Mouse (Mus musculus): ENCODE measurements around the gene Aco1. TPM values are rescaled to one million over a fixed set of nuclear protein-coding genes. Genes with fewer than 3 reads are reported as not detected.

Aco1 gene
- total RNA-seq, 2 experiments from 2014 or later, result 34.6 to 37.2 TPM

DNA sequence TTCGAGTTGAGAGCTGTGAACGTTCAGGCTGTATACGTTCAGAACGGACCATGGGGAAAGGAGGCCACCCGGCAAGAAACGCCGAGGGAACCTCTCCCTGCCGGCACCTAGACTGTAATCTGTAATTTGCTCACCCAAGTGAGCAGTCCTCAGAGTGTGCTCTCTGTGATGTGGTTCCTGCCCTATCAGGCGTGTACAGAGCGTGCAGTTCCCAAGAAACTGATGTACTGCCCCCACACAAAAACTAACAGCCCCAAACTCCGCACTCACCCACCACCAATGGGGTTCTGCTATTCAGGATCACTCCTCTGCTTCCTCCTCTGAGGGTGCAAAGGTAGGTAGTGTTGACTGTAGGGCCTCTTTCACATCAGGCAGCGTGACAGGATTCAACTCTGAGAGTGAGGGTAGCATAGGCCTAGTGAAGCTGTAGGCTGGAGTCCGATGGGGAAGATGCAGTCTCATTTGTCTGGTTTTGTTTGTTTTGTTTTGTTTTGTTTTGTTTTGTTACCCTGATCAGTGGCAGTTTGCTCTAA lies 12.7 kb downstream of the Aco1 start:
- no peak for DNase-seq (ENCODE audit: low spot score in 2 of 2)
- intact Hi-C loops (cut with DNase I), result no loop called here

GRCm38 (mm10) chr4:40156153-40156552 lies 13.3 kb downstream of the Aco1 start:
- no peak for DNase-seq (ENCODE audit: low spot score in 2 of 2)
- intact Hi-C loops (cut with DNase I), result no loop called here

DNA sequence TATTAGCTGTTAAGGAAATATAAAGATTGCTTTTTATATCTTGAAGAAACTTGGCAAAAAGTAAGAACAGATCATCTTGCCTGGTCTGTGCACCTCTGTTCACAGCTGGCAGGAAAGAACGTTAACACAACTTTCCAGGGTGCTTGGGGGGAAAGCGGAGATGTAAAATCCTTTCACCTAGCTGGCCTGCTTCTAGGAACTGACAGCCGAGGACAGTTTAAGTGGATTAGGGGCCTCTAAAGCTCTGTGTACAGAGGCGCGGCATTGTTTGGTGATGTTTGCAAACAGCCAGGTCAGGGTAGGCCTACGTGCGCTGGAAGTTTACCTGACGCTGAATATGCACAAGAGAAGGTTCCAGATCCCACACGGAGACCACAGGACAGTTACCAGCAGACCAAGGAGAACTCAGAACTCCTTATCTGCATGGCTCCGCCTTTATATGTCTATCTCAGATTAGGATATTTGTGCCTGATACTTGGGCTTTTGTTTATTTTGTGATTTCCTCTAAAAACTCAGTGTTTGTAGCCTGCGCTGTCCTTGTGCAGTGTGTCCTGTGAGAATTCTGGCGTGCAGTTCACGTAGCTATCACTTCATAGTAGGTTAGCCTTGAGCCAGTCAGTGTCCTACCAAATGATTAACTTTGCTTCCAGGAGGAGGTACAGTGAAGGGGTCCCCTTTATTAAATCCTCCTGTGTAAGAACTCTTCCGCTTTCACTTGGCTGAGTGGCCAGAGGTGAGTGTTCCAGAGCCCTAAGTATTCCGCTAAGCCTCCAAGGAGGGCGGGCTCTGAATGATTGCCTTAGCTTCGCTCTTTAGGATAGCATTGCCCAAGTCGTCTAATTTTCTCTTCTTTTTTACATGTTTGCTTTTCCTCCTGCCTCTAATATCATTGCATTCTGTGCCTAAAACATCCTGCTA lies 14.0 kb downstream of the Aco1 start:
- intact Hi-C loops (cut with DNase I), result no loop called here
- no peak for DNase-seq (ENCODE audit: low spot score in 2 of 2)

GRCm38 (mm10) chr4:40157500-40158223 lies 14.8 kb downstream of the Aco1 start:
- no peak for DNase-seq (ENCODE audit: low spot score in 2 of 2)
- intact Hi-C loops (cut with DNase I), result no loop called here

GRCm38 (mm10) chr4:40158224-40158540 lies 15.3 kb downstream of the Aco1 start:
- intact Hi-C loops (cut with DNase I), result no loop called here
- no peak for DNase-seq (ENCODE audit: low spot score in 2 of 2)

DNA sequence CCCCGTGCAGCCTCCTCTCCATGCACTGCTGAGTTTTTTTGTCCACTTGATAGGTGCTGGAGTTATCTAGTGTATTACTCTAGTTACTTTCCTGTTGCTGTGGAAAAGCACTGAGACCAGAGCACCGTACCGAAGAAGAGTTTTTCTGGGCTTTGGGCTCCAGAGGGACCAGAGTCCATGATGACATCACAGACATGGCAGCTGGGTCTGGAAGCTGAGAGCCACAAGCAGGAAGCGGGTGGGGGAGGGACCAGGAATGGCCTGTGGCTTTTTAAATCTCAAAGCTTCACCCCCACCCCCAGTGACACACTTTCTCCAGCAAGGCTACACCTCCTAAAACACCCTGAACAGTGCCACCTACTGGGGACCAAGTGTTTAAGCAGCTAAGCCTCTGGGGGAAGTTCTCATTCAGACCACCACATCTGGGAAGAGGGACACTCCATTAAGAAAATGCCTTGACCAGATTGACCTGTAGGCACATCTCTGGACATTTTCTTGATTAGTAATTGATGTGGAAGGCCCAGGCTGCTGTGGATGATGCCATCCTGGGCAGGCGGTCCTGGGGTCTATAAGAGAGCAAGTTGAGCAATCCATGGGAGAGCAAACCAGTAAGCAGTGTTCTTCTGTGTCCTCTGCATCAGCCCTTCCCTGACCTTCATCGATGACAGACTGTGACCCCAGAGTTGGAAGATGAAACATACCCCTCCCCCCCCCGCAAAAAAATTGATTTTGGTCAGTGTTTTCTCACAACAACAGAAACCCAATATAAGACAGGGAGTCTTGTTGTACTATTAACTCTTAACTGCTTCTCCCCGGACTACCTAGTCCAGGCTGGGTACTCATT lies 17.9 kb downstream of the Aco1 start:
- intact Hi-C loops (cut with DNase I), result no loop called here
- no peak for DNase-seq (ENCODE audit: low spot score in 2 of 2)

DNA sequence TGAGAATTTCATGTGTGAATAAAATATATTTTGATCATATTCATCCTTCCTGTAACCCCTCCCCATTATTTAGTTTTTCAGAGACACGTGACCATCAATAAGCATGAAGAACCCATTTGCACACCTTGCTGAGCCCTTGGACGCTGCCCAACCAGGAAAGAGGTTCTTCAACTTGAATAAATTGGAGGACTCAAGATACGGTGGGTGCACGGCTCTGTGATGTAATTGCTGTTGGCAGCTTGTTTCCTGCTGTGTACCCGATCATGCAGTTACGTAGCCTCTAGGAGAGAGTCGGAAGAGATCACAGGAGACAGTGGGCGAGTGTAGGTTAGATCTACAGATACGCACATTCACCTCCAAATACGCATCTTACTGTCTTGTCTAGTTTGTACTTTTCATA lies 20.8 kb downstream of the Aco1 start:
- no peak for DNase-seq (ENCODE audit: low spot score in 2 of 2)
- intact Hi-C loops (cut with DNase I), result no loop called here

DNA sequence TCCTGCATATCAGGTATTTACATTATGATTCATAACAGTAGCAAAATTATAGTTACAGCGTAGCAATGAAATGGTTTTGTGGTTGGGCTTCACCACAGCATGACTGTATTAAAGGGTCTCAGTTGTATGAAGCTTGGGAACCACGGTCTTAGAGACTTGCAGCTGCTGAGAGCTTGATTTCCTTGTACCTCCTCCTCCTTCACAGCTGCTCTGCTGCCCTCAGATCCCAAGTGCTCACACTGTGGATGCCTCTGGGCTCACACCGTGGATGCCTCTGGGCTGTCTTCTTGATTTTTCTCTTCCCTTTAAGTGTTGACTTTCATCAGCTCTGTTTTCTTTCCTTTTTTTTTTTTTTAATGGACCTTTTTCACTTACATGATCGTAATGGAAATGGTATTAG lies 28.6 kb downstream of the Aco1 start:
- intact Hi-C loops (cut with DNase I), result no loop called here
- DNase-seq (ENCODE audit: low spot score in 2 of 2), result no peak

GRCm38 (mm10) chr4:40172336-40172735 lies 29.5 kb downstream of the Aco1 start:
- DNase-seq (ENCODE audit: low spot score in 2 of 2), result no peak
- intact Hi-C loops (cut with DNase I), result no loop called here

DNA sequence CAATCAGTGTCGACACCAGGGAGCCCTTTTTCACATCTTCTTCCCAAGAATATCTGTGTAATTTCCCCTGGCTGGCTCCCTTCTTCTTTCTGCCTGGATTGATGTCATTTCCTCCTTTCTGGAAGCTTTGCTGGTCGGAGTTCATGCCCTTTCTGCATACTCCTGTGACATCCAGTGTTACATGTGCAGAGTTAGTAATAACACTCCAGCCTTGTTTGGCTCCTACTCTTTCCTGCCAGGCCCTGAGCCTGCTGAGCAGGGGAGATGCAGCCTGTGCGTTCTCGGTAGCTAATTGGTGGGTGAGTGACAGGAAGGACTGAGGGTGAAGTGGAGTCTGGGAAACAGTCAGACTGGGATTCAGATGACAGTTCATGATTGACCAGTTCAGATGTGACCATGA lies 31.4 kb downstream of the Aco1 start:
- intact Hi-C loops (cut with DNase I), result no loop called here
- no peak for DNase-seq (ENCODE audit: low spot score in 2 of 2)

DNA sequence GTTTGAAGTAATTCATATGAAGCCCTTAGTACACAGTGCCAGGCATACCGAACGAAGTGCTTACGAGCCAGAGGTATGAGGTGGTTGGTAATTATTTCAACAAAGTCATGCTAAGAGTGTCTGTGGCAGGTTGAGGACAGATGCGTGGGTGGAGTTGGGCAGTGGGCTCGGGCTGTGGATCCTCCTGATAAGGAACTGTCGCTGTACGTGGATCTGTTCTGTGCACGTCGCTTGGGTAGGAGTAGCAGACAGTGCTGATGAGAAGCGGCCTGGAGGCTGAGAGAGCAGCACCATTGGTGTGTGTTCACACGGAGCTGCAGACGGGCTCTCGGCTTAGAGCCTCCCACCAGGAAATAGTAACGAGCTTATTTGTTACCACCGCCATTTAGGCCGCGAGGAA lies 35.7 kb downstream of the Aco1 start:
- intact Hi-C loops (cut with DNase I), result no loop called here
- no peak for DNase-seq (ENCODE audit: low spot score in 2 of 2)

DNA sequence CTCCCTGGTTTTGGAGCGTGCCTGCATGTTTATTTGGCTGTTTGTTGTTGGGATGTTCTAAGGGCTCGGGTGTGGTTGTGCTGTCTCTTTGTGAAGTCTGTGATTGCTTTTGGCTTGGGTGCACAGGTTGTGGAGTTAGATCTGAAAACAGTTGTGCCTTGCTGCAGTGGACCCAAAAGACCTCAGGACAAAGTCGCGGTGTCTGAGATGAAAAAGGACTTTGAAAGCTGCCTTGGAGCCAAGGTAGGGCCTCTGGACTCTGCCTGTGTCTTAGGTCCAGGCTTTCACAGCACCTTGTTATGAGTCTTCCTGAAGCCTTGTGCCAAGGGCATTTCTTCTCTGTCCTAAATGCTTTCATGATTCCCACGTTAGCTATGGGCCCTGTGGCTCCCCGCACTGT lies 37.2 kb downstream of the Aco1 start:
- no peak for DNase-seq (ENCODE audit: low spot score in 2 of 2)
- intact Hi-C loops (cut with DNase I), result loop anchor here (5.0 kb wide), 2 partner anchors 87 to 107 kb away; partner anchors contain the start of genes Smim27 and Topors

DNA sequence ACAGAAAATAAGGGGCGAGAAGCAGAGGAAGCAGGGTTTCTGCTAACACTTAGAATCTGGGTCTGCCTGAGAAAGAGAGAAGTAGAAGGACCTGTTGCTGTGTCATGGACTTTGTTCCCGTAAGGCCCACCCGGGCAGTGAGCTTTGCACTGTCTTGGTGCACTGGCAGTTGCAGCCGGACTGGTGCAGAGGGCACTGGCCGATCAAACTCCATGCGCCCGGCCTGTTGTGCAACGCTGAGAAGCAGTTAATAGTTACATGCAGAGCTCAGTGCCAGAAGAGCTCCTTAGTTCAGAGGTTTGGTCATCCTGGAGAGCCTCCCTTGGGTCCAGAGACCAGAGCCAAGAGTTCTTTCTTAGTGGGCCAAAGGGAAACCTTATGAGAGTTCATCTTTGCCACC lies 38.8 kb downstream of the Aco1 start:
- intact Hi-C loops (cut with DNase I), result loop anchor here (5.0 kb wide), 2 partner anchors 86 to 106 kb away; partner anchors contain the start of genes Smim27 and Topors
- no peak for DNase-seq (ENCODE audit: low spot score in 2 of 2)

- peak; percentile 75 to 79 for DNase-seq (ENCODE audit: low spot score in 2 of 2)
- intact Hi-C loops (cut with DNase I), result loop anchor here (5.0 kb wide), 2 partner anchors 85 to 105 kb away; partner anchors contain the start of genes Smim27 and Topors
Measured at GRCm38 (mm10) chr4:40182651-40183320, 39.9 kb downstream of the Aco1 start.

- intact Hi-C loops (cut with DNase I), result loop anchor here (5.0 kb wide), 2 partner anchors 84 to 104 kb away; partner anchors contain the start of genes Smim27 and Topors
Measured at GRCm38 (mm10) chr4:40183781-40184180, 40.9 kb downstream of the Aco1 start.

DNA sequence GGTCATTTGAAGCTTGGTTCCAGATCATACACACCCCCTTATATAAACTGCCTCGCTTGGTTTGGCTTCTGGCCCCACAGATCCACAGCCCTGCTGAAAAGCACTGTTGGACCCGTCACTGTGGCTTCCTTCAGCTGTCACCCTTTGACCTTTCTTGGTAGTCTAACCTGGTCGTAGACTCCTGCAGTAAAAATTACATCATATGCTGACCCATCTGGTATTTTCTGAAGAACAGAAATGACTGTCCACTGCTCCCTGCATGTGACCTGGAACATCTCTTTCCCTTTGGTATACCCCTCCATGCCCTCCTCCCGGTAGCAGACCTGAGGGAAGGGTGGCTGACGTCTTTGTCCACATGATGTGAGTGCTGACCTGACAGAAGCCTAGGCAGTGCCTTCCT lies 41.6 kb downstream of the Aco1 start:
- DNase-seq (ENCODE audit: low spot score in 2 of 2), result no peak
- intact Hi-C loops (cut with DNase I), result loop anchor here (5.0 kb wide), 2 partner anchors 83 to 103 kb away; partner anchors contain the start of genes Smim27 and Topors

More at GRCm38 (mm10) chr4:40183781-40184180, 40.9 kb downstream of the Aco1 start:
- no peak for DNase-seq (ENCODE audit: low spot score in 2 of 2)

GRCm38 (mm10) chr4:40187956-40188355 lies 45.1 kb downstream of the Aco1 start:
- no peak for DNase-seq (ENCODE audit: low spot score in 2 of 2)
- intact Hi-C loops (cut with DNase I), result no loop called here

DNA sequence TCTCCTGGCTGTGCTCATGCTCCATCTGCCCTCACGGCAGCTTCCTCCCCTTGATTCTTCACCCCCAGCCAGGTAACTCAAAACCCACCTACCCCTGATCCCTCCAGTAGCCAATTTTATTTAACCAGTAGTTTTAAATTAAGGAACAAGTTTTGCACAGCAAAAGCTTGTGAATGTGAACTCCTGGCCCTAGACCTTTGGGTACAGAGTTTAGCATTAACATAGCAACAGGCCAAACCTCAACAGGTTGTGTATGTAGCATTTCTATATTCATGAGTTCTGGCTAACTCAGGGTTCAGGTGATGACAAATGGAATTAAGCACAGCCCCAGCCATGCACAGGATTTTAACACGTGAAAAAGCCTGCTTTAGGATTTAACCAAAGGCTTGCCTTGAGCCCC lies 49.4 kb downstream of the Aco1 start:
- intact Hi-C loops (cut with DNase I), result no loop called here

GRCm38 (mm10) chr4:40193461-40193860 lies 50.6 kb downstream of the Aco1 start:
- no peak for DNase-seq (ENCODE audit: low spot score in 2 of 2)
- intact Hi-C loops (cut with DNase I), result no loop called here

More for the DNA sequence above, 49.4 kb downstream of the Aco1 start:
- no peak for DNase-seq (ENCODE audit: low spot score in 2 of 2)
